Mouse (Mus musculus): ENCODE data around the gene Rnf208.

The Rnf208 gene

GRCm38 (mm10) chr2:25273010-25273409 lies 31.0 kb downstream of the Rnf208 start:
- DNase-seq (ENCODE audit: low read depth in 2 of 2, low spot score in 2 of 2): no peak

GRCm38 (mm10) chr2:25278928-25279882 lies 37.1 kb downstream of the Rnf208 start:
- DNase-seq (ENCODE audit: low read depth in 2 of 2, low spot score in 2 of 2): peak; percentile 69 to 81

DNA sequence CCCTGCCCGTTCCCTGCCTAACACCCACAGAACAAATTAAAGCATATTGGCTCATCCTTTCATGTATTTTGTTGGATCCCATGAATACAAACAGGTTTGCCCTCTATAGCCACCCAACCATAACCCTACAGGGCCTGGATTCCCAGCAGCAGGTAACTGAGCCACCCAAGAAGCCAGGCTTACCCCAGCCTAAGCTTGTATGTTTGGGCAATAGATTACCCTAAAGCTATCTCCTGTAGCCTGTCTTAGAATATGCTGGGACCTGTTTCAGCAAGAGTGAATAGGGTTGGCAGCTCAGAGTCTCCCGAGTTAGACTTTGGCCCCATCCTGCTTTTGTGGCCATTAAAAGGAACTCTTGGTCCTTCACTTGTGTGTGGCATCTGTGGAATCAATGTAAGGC lies 43.5 kb downstream of the Rnf208 start:
- no peak for DNase-seq (ENCODE audit: low read depth in 2 of 2, low spot score in 2 of 2)

DNA sequence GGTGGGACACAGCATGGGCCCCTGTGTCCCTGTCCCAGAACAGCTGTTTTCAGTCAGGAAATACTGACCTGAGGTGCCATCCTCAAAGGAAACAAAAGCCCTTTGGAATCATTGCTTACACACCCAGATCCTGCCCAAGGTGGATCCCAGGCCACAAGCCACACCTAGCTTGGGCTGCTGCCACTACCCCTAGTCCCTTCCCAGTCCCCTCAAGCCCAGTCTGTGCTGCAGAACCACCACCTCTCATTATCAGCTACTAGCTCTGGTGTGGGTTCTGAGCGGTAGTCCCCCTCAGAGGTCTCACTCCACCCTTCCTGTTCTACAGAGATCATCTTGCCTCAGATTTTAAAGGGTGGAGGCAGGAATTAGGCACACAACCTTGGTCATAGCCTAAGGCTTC lies 44.3 kb downstream of the Rnf208 start:
- no peak for DNase-seq (ENCODE audit: low read depth in 2 of 2, low spot score in 2 of 2)

DNA sequence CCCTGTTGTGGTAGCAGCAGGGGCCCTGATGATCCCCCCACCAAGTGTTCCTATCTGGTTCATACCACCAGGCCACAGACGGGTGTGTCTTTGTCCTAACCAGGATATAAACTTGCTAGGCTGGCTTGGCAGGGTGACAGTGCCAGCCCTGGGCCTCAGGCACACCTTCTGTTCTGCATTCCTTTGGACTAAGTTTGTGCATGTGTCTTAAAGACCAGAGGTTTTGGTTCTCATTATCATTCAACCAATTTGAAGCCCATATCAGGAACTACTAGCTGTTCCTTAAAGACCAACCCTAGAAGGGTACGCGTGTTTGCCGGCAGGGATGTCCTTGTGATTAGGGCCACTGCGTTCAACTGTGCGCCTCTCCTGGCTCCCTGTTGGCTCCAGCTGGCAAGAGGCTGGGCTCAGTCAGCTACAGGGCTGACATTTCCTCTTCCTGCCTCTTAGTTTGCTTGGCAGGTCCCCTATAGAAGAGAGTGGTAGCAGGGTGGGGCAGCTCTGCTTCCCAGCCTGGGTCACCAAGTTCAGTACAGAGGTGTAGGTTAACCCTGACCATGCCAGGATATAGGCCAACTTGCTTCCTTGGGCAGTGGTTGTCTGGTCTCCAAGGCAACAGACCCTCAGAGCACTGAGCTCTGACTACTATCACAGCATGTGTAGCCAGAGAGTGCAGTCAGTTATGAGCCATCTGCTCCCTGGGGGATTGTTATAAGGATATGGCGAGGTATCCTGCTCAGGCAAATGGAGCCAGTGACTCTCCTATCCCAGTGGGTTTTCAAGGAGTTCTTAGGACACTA lies 45.0 kb downstream of the Rnf208 start:
- DNase-seq (ENCODE audit: low read depth in 2 of 2, low spot score in 2 of 2): no peak

DNA sequence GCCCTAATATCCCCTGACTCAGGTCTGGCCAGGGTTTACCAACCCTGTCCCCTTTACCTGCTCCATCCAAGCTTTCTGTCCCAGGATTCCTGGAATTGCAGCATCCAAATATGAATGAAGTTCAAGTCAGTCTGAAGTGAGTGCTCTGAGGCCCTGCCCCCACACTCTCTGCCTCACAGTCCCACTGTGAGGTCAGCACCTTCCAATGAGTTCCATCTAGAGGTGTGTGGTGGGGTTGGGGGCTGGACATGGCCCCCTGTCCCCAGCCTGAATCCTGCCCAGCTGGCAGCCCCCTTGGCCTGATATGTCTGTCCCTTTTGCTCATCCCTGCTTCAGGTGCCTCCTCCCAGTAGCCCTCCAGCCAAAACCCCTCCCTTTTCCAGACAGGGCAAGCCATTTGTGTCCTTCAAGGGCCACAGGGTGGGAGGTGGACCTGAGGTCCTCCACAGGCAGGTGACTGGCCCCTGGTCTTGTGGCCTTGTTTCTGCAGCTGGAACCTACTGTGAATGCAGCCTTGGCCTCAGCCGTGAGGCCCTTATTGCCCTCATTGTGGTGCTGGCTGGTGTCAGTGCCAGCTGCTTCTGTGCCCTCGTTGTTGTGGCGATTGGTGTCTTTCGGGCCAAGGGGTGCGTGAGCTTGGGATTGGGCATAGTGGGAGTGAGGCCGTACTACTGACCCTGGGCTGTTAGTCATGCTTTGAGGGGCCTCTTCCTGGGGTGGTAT lies 46.0 kb downstream of the Rnf208 start, which contains the start of gene Tmem210:
Gene Tmem210 (plus strand): TSS at position 219 of the 723 bp plus-strand sequence.
- no peak for DNase-seq (ENCODE audit: low read depth in 2 of 2, low spot score in 2 of 2)

DNA sequence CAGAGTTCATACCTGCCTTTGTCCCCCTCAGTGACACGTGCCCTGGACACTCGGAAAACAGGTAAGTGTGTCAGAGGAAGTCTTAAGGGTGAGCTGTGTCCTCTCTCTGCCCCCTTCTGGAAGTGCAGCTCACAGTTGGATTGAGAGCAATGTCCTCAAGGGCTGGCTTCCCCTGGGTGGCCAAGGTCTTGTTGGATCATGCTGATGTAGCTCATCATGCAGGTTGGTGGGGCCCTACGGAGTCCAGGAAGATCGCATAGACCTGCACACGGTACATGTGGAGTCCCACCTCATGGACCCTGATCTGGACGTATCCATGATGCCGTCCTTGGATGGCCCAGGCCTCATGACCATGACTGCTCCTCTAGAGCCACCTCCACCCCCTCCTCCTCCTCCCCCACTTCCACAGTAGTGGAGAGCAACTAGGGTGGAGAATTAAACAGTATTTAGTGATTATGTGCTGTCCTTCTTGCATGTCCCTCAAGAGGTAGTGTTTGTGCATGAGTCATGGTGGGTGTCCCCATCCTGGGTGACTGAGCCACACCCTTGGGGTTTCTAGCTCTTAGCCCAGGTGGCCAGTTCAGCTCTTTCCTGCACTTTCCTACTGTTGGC lies 46.8 kb downstream of the Rnf208 start:
- DNase-seq (ENCODE audit: low read depth in 2 of 2, low spot score in 2 of 2): no peak

DNA sequence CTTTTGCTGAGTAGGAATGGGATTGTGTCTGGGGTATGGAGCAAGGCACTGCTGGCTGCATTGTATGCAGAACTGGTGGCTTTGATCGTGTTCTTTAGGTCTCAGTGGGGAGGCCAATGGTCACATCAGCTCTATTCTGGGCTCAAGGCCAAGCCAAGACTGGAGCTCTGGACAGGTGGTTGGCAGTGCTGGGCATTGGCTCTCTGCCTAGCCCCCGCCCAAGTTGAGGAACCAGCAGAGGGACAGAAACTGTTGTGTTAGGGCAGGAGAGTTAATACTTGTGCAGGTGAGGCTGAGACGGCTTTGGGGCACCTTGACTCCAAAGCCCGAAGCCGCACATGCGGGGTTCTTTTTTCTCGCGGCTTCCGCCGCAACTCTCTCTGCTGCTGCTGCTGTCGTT lies 47.6 kb downstream of the Rnf208 start, which contains the start of gene Lrrc26:
Gene Lrrc26 (plus strand): TSS at position 265 of the 400 bp plus-strand sequence.
- DNase-seq (ENCODE audit: low read depth in 2 of 2, low spot score in 2 of 2): no peak

DNA sequence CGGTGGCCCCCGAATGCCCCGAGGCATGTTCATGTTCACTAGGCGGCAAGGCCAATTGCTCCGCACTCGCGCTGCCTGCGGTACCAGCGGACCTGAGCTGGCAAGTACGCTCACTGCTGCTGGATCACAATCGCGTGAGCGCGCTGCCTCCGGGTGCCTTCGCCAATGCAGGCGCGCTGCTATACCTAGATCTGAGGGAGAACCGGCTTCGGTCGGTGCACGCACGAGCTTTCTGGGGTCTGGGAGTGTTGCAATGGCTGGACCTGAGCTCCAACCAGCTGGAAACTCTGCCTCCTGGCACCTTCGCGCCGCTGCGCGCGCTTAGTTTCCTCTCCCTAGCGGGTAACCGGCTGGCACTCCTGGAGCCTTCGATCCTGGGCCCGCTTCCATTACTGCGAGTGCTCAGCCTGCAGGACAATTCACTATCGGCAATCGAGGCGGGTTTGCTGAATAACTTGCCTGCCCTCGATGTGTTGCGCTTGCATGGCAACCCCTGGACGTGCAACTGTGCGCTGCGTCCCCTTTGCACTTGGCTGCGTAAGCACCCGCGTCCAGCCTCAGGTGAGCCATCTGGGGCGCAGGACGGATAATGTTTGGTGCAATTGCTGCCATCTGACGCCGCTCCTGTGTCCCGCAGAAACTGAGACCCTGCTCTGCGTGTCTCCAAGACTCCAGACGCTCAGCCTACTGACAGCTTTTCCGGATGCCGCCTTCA lies 48.2 kb downstream of the Rnf208 start:
- DNase-seq (ENCODE audit: low read depth in 2 of 2, low spot score in 2 of 2): no peak

GRCm38 (mm10) chr2:25290816-25291130 lies 48.7 kb downstream of the Rnf208 start:
- DNase-seq (ENCODE audit: low read depth in 2 of 2, low spot score in 2 of 2): no peak

- DNase-seq (ENCODE audit: low read depth in 2 of 2, low spot score in 2 of 2): no peak
Measured at GRCm38 (mm10) chr2:25291184-25292053, 49.4 kb downstream of the Rnf208 start.

DNA sequence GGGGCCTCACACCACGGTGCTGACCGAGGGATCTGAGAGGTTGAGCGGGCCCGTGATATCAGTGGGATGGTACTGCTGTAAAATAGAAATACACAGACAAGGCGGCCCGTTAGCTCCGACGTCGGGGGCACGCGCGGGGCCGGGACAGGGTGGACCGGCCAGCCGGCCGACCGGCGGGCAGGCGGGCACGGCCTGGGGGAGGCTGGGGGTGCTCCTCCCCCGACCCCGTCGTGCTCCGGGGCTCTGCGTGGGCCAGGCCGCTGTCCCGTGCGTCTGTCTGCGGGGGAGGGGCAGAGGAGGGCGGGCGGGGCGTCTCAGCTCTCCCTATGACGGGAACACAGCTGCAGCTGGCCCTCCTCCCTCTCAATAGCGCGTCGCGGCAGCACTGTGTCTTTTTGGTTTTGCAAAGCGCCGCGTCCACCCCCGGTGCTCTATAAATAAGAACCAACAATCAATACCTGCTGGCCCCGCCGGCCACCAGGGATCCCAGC lies 50.0 kb downstream of the Rnf208 start:
- no peak for DNase-seq (ENCODE audit: low read depth in 2 of 2, low spot score in 2 of 2)

DNA sequence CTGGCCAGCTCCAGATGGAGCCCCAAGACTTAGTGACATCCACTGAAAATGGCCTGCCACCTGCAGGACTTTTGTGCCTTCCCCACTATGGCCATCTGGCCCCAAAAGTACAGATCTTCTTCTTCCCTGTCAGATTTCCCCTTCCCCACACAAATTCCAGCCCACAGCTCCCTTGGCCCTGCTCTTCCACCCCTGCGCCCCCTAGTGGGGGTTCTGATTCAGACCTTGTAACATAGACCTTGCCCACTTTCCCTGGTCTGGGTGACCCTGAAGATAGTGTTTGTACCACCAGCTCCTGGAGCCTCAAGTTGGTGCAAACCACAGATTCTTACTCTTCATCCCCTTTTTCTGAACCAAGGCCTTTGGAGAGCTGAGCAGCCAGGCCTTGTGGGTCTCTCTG lies 50.8 kb downstream of the Rnf208 start:
- DNase-seq (ENCODE audit: low read depth in 2 of 2, low spot score in 2 of 2): peak; percentile 64 to 70

GRCm38 (mm10) chr2:25293706-25294105 lies 51.7 kb downstream of the Rnf208 start:
- DNase-seq (ENCODE audit: low read depth in 2 of 2, low spot score in 2 of 2): no peak
